Mouse (Mus musculus) lung, postnatal 0 days (tissue): ENCODE measurements around the gene Pradc1.

Source experiments
- CTCF ChIP-seq: IDR thresholded peaks from 2 replicates; pipeline ENCODE4 v1.5.1; 2016; ENCODE audit warnings: antibody characterized with exemption, mild to moderate bottlenecking
- EP300 ChIP-seq: IDR thresholded peaks from 2 replicates; pipeline ENCODE4 v1.6.1; 2016; ENCODE audit warnings: antibody characterized with exemption, mild to moderate bottlenecking, control low read depth

GRCm38 (mm10) chr6:85469660-85470430 is 18.1 kb upstream of the Pradc1 start:
- TF ChIP-seq CTCF, result no peak
- TF ChIP-seq EP300, result no peak
